Mouse (Mus musculus): ENCODE data around the gene Tnnc1. TPM values are rescaled to one million over a fixed set of nuclear protein-coding genes. Genes with fewer than 3 reads are reported as not detected.

Tnnc1 gene
- polyA plus RNA-seq, 2 experiments from 2014 or later, result not detected

GRCm38 (mm10) chr14:31260932-31261331, 52.8 kb downstream of the Tnnc1 start:
- no peak for ATAC-seq

Other genes with a start within 250 kb of the Tnnc1 start
- gene Glt8d1, start 206.9 kb upstream of the Tnnc1 start, polyA plus RNA-seq (2017; shearing (Covaris generic)), result 10 to 100 TPM; 10.1 to 10.4 TPM
- 100 to 1,000 TPM; 278 to 298 TPM for gene Spcs1, start 206.6 kb upstream of the Tnnc1 start, polyA plus RNA-seq (2017; shearing (Covaris generic))
- 10 to 100 TPM; 40.1 to 46.0 TPM for gene Pbrm1, start 189.2 kb upstream of the Tnnc1 start, polyA plus RNA-seq (2017; shearing (Covaris generic))
- gene Gnl3, start 189.2 kb upstream of the Tnnc1 start, polyA plus RNA-seq (2017; shearing (Covaris generic)), result 10 to 100 TPM; 77.0 to 78.1 TPM
- 10 to 100 TPM; 66.3 to 68.7 TPM for gene Smim4, start 79.4 kb upstream of the Tnnc1 start, polyA plus RNA-seq (2017; shearing (Covaris generic))
- not detected for gene Nt5dc2, start 77.3 kb upstream of the Tnnc1 start, polyA plus RNA-seq (2017; shearing (Covaris generic))
- 1 to 10 TPM in 1 of 2 experiments, under 1 TPM in 1; 0.91 to 2.7 TPM for gene Stab1, start 39.7 kb upstream of the Tnnc1 start, polyA plus RNA-seq (2017; shearing (Covaris generic))
- gene Nisch, start 8.6 kb downstream of the Tnnc1 start, polyA plus RNA-seq (2017; shearing (Covaris generic)), result 100 to 1,000 TPM; 151 to 190 TPM
- not detected for gene Sema3g, start 9.5 kb downstream of the Tnnc1 start, polyA plus RNA-seq (2017; shearing (Covaris generic))
- gene Phf7, start 43.0 kb downstream of the Tnnc1 start, polyA plus RNA-seq (2017; shearing (Covaris generic)), result 10 to 100 TPM; 11.8 to 12.2 TPM
- 10 to 100 TPM; 26.4 to 36.3 TPM for gene Bap1, start 43.1 kb downstream of the Tnnc1 start, polyA plus RNA-seq (2017; shearing (Covaris generic))
- under 1 TPM in 1 of 2 experiments, not detected in 1; 0.06 TPM for gene Dnah1, start 115.6 kb downstream of the Tnnc1 start, polyA plus RNA-seq (2017; shearing (Covaris generic))
- 10 to 100 TPM; 16.0 to 18.3 TPM for gene Capn7, start 128.3 kb downstream of the Tnnc1 start, polyA plus RNA-seq (2017; shearing (Covaris generic))
- gene Sh3bp5, start 227.8 kb downstream of the Tnnc1 start, polyA plus RNA-seq (2017; shearing (Covaris generic)), result 10 to 100 TPM; 15.4 to 16.8 TPM